Mouse (Mus musculus) C2C12 (cell line): ENCODE data around the gene Tspan4. TPM values are rescaled to one million over a fixed set of nuclear protein-coding genes. Genes with fewer than 3 reads are reported as not detected.
A peak's percentile ranks its signal among the peaks of the same experiment; 100 is the strongest.

Experiments
- H3K27me3 ChIP-seq: one replicate; pipeline ENCODE4 v1.6.1; 2011; ENCODE audit not compliant: control insufficient read depth, insufficient read depth, insufficient read length
- H3K36me3 ChIP-seq: one replicate; pipeline ENCODE4 v1.6.1; 2011; ENCODE audit not compliant: control insufficient read depth, insufficient read depth
- H3K4me3 ChIP-seq: one replicate; pipeline ENCODE4 v1.5.1; 2011; ENCODE audit warnings: mild to moderate bottlenecking, control low read depth; ENCODE audit not compliant: poor library complexity, insufficient read depth, severe bottlenecking
- H3K79me2 ChIP-seq: one replicate; pipeline ENCODE4 v1.6.1; 2011; ENCODE audit not compliant: control insufficient read depth, insufficient read depth
- H3K79me3 ChIP-seq: one replicate; pipeline ENCODE4 v1.6.1; 2011; ENCODE audit warnings: low read depth, control low read depth
- H3ac ChIP-seq: one replicate; pipeline ENCODE3; 2011; ENCODE audit warnings: low read depth; ENCODE audit not compliant: control insufficient read depth, insufficient read length
- CEBPB ChIP-seq: IDR thresholded peaks from one replicate; pipeline ENCODE4 v1.6.1; 2011; ENCODE audit warnings: low read depth, mild to moderate bottlenecking, control low read depth, moderate library complexity
- CTCF ChIP-seq: IDR thresholded peaks from one replicate; pipeline ENCODE4 v1.5.1; 2011; ENCODE audit not compliant: control insufficient read depth, insufficient read depth, insufficient read length
- FOSL1 ChIP-seq: IDR thresholded peaks from one replicate; pipeline ENCODE4 v1.8.0; 2011; ENCODE audit warnings: mild to moderate bottlenecking, low read length; ENCODE audit not compliant: poor library complexity, insufficient read depth, severe bottlenecking
- MAX ChIP-seq: IDR thresholded peaks from one replicate; pipeline ENCODE4 v1.6.1; 2011; ENCODE audit warnings: mild to moderate bottlenecking, control low read depth
- MYOD1 ChIP-seq: IDR thresholded peaks from one replicate; pipeline ENCODE4 v1.6.1; 2011; ENCODE audit warnings: low read depth; ENCODE audit not compliant: control insufficient read depth, insufficient read length
- MYOG ChIP-seq: IDR thresholded peaks from one replicate; pipeline ENCODE4 v1.6.1; 2011; ENCODE audit not compliant: control insufficient read depth, insufficient read length; ENCODE audit errors: extremely low read depth
- USF1 ChIP-seq: IDR thresholded peaks from one replicate; pipeline ENCODE4 v1.6.1; 2011; ENCODE audit warnings: low read depth, mild to moderate bottlenecking, control low read depth, moderate library complexity
- polyA plus RNA-seq: library from polyadenylated mRNA; unstranded; fragments of >200 nt; fragmentation: generic; extraction: Trizol; gene quantifications from one replicate; pipeline ENCODE4 v1.2.1, GENCODE M21; 2012; ENCODE audit warnings: missing spikeins

The Tspan4 gene
- polyA plus RNA-seq, 1 experiment, result 278 TPM

DNA sequence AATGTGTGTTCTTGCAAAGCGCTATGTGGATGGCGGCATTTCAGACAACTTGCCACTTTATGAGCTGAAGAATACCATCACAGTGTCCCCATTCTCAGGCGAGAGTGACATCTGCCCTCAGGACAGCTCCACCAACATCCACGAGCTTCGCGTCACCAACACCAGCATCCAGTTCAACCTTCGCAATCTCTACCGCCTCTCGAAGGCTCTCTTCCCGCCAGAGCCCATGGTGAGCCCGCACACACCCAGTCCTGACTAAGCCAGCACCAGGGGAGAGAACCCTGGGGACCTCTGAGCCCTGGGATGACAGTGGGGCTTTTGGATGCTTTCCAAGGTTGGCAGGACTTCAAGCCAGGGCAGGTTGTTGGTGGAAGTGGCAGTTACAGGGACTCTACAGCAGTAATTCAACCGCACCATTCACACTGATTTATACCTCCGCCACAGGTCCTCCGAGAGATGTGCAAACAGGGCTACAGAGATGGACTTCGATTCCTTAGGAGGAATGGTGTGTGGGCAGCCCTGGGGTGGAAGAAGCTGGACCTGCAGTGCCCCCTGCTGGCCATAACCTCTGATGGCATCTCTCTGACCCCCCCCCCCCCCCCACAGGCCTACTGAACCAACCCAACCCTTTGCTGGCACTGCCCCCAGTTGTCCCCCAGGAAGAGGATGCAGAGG is 16.9 kb upstream of the Tspan4 start:
- H3K36me3 ChIP-seq, result peaks cover 3% of the 10 kb centered on the region
- H3K79me2 ChIP-seq, result no peaks in the 10 kb centered on the region
- no peak for TF ChIP-seq MYOD1
- no peak for TF ChIP-seq FOSL1
- no peak for TF ChIP-seq MAX
- TF ChIP-seq USF1, result no peak
- TF ChIP-seq CTCF, result peak; percentile 44
- no peak for TF ChIP-seq MYOG
- no peak for TF ChIP-seq CEBPB
- no peaks in the 10 kb centered on the region for H3K27me3 ChIP-seq
- no peaks in the 10 kb centered on the region for H3K79me3 ChIP-seq
- H3ac ChIP-seq, result no peak overlapping the region
- H3K4me3 ChIP-seq, result no peak overlapping the region

DNA sequence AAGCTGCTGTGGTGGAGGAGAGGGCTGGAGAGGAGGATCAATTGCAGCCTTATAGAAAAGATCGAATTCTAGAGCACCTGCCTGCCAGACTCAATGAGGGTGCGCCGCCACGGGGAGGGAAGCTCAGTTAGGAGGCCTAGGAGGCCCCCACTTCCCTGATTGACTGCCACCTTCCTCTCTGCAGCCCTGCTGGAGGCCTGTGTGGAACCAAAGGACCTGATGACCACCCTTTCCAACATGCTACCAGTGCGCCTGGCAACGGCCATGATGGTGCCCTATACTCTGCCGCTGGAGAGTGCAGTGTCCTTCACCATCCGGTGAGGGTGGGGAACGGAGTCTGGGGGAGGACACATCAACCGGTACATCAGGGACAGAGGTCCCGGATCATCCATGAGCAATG is 16.4 kb upstream of the Tspan4 start:
- Histone ChIP-seq H3K36me3 (peaks cover 3% of the 10 kb centered on the region), H3ac (no peak overlapping the region), H3K27me3 (no peaks in the 10 kb centered on the region), H3K79me2 (no peaks in the 10 kb centered on the region), H3K4me3 (no peak overlapping the region), H3K79me3 (no peaks in the 10 kb centered on the region)
- TF ChIP-seq FOSL1, result no peak
- TF ChIP-seq USF1, result no peak
- TF ChIP-seq CEBPB, result no peak
- no peak for TF ChIP-seq CTCF
- no peak for TF ChIP-seq MYOG
- TF ChIP-seq MAX, result no peak
- TF ChIP-seq MYOD1, result no peak

DNA sequence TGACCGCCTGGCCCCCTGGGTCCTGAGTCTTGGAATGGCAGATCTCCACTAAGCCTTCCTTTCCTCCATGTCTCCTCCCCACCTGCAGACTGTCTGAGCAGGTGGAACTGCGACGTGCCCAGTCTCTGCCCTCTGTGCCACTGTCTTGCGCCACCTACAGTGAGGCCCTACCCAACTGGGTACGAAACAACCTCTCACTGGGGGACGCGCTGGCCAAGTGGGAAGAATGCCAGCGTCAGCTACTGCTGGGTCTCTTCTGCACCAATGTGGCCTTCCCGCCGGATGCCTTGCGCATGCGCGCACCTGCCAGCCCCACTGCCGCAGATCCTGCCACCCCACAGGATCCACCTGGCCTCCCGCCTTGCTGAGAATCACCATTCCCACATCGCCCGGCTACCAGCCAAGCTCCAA is 15.7 kb upstream of the Tspan4 start:
- no peaks in the 10 kb centered on the region for H3K79me3 ChIP-seq
- no peak overlapping the region for H3ac ChIP-seq
- TF ChIP-seq USF1 (no peak), CEBPB (no peak), MYOD1 (no peak), MYOG (no peak), CTCF (no peak)
- H3K4me3 ChIP-seq, result no peak overlapping the region
- H3K79me2 ChIP-seq, result no peaks in the 10 kb centered on the region
- no peaks in the 10 kb centered on the region for H3K27me3 ChIP-seq
- H3K36me3 ChIP-seq, result peaks cover 3% of the 10 kb centered on the region

DNA sequence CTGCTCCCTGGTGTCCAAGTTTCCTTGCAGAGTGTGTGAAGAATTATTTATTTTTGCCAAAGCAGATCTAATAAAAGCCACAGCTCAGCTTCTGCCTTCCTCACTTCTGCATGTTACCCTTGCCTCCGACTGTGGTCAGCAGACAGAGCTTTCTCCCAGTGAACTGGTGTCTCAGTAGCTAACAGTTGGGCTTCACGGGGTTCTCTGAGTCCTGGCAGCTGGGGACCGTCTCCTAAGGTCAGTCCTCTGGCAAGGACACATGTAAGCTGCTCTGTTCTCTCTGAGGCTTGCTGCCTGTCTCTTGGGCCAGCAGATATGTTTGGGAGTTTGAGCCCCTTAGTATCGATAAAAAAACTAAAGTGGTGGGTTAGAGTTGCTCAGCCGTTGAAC is 15.0 kb upstream of the Tspan4 start:
- Histone ChIP-seq H3K4me3 (no peak overlapping the region), H3ac (no peak overlapping the region), H3K27me3 (no peaks in the 10 kb centered on the region), H3K79me2 (no peaks in the 10 kb centered on the region), H3K79me3 (no peaks in the 10 kb centered on the region), H3K36me3 (peaks cover 3% of the 10 kb centered on the region)
- TF ChIP-seq FOSL1 (no peak), MAX (no peak), MYOD1 (no peak), CEBPB (no peak), CTCF (no peak), MYOG (no peak)

DNA sequence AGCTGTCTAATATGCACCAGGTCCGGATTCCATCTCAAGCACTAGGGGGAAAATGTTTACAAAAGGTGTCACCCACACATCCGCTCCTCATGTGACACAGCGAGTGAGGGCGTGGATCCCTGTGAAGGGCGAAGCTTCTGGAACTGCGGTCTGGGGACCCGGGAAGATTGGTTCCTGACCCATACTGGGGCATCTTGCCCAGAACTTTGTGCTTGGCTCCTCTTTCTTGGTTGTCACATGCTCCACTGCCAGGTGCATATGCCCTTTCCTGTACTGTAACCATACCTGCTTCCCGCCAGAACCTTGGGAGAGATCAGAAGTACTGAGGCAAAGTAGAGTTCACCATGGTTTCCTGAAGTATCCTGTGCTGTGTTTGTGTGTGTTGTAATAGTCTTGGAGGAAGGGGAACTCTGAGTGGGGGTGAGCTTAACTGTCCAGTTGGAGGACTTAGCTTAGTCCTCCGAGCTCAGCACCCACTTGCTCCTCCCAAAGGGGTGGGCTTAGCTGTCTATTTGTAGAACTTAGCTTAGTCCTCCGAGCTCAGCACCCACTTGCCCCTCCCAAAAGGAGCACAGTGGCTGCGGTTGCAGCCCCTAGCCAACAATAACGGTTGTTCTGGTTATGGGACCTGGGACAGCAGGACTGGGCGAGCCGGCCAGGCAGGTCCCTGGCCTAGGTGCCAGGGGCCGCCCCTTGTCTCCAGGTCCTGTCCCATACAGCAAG is 14.5 kb upstream of the Tspan4 start, which contains the start of gene Cracr2b:
Gene Cracr2b, plus strand, starts transcription at position 704 of the 723 bp plus-strand sequence.
- Histone ChIP-seq H3K79me2 (no peaks in the 10 kb centered on the region), H3K36me3 (peaks cover 3% of the 10 kb centered on the region), H3ac (peak within 1 kb of the TSS; percentile 39), H3K27me3 (no peaks in the 10 kb centered on the region), H3K4me3 (no peak within 1 kb of the TSS), H3K79me3 (no peaks in the 10 kb centered on the region)
- TF ChIP-seq MYOG (no peak), FOSL1 (no peak), MYOD1 (no peak)

DNA sequence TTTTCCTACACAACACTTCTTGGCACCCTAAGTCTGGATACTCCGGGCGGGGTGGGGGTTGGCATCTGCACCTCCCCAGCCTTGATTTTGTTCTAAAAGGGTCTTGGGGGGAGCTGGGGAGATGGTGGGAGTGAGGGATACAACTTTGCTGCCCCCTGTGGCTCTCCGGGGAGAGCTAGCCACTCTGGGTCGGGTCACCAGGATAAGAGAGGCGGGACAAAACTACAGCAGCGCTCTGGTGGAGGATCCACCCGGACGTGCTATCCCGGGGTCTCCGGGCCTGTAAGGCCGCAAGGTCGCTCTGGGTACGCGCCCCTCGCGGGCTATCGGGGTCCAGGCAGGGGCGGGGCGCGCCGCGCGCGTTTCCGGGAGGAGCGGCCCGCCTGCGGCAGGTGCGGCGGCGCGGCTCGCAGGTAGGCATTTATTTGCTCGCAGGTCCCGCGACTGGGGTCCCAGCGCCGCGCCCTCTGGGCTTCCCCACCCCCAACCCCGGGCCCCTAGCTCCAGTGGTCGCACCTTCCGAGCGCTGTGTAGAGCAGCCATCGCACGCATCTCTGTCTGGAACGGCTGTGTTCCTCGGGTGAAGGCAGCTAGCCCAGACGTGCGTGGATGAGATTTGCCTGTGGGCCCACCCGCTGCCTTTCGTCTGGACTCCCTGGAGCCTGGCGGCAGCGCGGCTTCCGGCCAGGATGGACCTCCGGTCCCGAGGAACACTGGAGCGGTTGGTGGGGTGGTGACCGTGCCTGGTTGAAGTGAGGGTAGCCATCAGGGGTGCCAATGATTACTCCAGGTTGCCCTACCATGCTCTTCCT is 13.3 kb upstream of the Tspan4 start:
- H3ac ChIP-seq, result peak overlapping the region; percentile 39
- no peak for TF ChIP-seq CTCF
- TF ChIP-seq CEBPB, result no peak
- TF ChIP-seq FOSL1, result no peak
- no peak for TF ChIP-seq MAX
- TF ChIP-seq MYOD1, result no peak
- no peak for TF ChIP-seq USF1
- TF ChIP-seq MYOG, result no peak
- H3K27me3 ChIP-seq, result no peaks in the 10 kb centered on the region
- H3K4me3 ChIP-seq, result no peak overlapping the region
- peaks cover 3% of the 10 kb centered on the region for H3K36me3 ChIP-seq
- no peaks in the 10 kb centered on the region for H3K79me3 ChIP-seq
- H3K79me2 ChIP-seq, result peaks cover 4% of the 10 kb centered on the region
